Mouse (Mus musculus) CH12.LX (cell line): ENCODE results near the gene Gm45713. TPM values are rescaled to one million over a fixed set of nuclear protein-coding genes. Genes with fewer than 3 reads are reported as not detected.

Source experiments
- DNase-seq: peaks from one replicate; pipeline ENCODE4 v3.0.0-alpha.2; 2013; ENCODE audit errors: extremely low read depth
- H3K27ac ChIP-seq: 2 replicates; pipeline ENCODE4 v1.5.1; 2012; ENCODE audit warnings: low read depth, mild to moderate bottlenecking, control low read depth, moderate library complexity; ENCODE audit not compliant: insufficient read depth
- H3K27me3 ChIP-seq: replicated peaks from 2 replicates; pipeline ENCODE3; 2012; ENCODE audit warnings: inconsistent platforms
- H3K36me3 ChIP-seq, 2 experiments: replicated peaks in 1 of 2; 2 replicates each; pipeline versions ENCODE3 to v1.6.1; 2012; ENCODE audit warnings: inconsistent platforms in 1 of 2, low read length in 1 of 2, mild to moderate bottlenecking in 1 of 2, mixed read lengths in 1 of 2, moderate library complexity in 1 of 2; ENCODE audit not compliant: control insufficient read depth in 1 of 2, insufficient read depth in 1 of 2
- H3K4me1 ChIP-seq, 2 experiments: 2 replicates each; pipeline ENCODE4 v1.6.1; 2012; ENCODE audit warnings: inconsistent platforms in 1 of 2, moderate library complexity in 1 of 2; ENCODE audit not compliant: insufficient read depth in 2 of 2, control insufficient read depth in 1 of 2
- H3K4me2 ChIP-seq: 2 replicates; pipeline ENCODE4 v1.6.1; 2012; ENCODE audit warnings: low read depth, mild to moderate bottlenecking, control low read depth; ENCODE audit not compliant: poor library complexity, insufficient read depth, severe bottlenecking
- H3K4me3 ChIP-seq, 3 experiments: fragments of 150-350 bp in 1 of 3; sonication (generic) in 1 of 3; replicated peaks in 1 of 3; 2 replicates each; pipeline versions ENCODE3 to v1.5.1; 2011 to 2012; ENCODE audit warnings: low read depth in 2 of 3, low read length in 2 of 3, mild to moderate bottlenecking in 2 of 3, moderate library complexity in 2 of 3, control low read depth in 1 of 3, improper control_type of control experiment in 1 of 3, inconsistent platforms in 1 of 3, mixed read lengths in 1 of 3; ENCODE audit not compliant: poor library complexity in 1 of 3
- H3K79me2 ChIP-seq: replicated peaks from 2 replicates; pipeline ENCODE4 v1.6.1; 2012; ENCODE audit warnings: mild to moderate bottlenecking, moderate library complexity; ENCODE audit not compliant: control insufficient read depth, poor library complexity, insufficient read depth, severe bottlenecking; ENCODE audit errors: extremely low read depth
- H3K9ac ChIP-seq: 2 replicates; pipeline ENCODE4 v1.6.1; 2012; ENCODE audit warnings: low read depth, mild to moderate bottlenecking, control low read depth, moderate library complexity; ENCODE audit not compliant: insufficient read depth
- H3K9me3 ChIP-seq: replicated peaks from 2 replicates; pipeline ENCODE3; 2012; ENCODE audit warnings: low read length, inconsistent platforms, mixed read lengths
- ELF1 ChIP-seq: IDR thresholded peaks from 2 replicates; pipeline ENCODE4 v1.6.1; 2014; ENCODE audit warnings: low read depth, mild to moderate bottlenecking, inconsistent platforms, low read length, improper control_type of control experiment
- IRF4 ChIP-seq: IDR thresholded peaks from 2 replicates; pipeline ENCODE4 v1.6.1; 2014; ENCODE audit warnings: low read depth, mild to moderate bottlenecking, inconsistent platforms, low read length, improper control_type of control experiment
- KAT2A ChIP-seq: IDR thresholded peaks from 2 replicates; pipeline ENCODE4 v1.6.1; 2012; ENCODE audit warnings: low read length, improper control_type of control experiment, inconsistent platforms; ENCODE audit not compliant: insufficient replicate concordance
- MAFK ChIP-seq: IDR thresholded peaks from 2 replicates; pipeline ENCODE4 v1.6.1; 2011; ENCODE audit warnings: low read length, improper control_type of control experiment; ENCODE audit not compliant: insufficient replicate concordance
- MEF2A ChIP-seq: IDR thresholded peaks from 2 replicates; pipeline ENCODE4 v1.6.1; 2014; ENCODE audit warnings: low read depth, mild to moderate bottlenecking, inconsistent platforms, low read length, improper control_type of control experiment, borderline replicate concordance
- MYC ChIP-seq: IDR thresholded peaks from 2 replicates; pipeline ENCODE4 v1.6.1; 2011; ENCODE audit warnings: low read depth, mild to moderate bottlenecking, improper control_type of control experiment, low read length
- NRF1 ChIP-seq: IDR thresholded peaks from 2 replicates; pipeline ENCODE4 v1.6.1; 2014; ENCODE audit warnings: low read depth, mild to moderate bottlenecking, inconsistent platforms, low read length, improper control_type of control experiment, moderate library complexity
- POLR2A ChIP-seq: IDR thresholded peaks from 2 replicates; pipeline ENCODE4 v1.6.1; 2011; ENCODE audit warnings: low read depth, mild to moderate bottlenecking, improper control_type of control experiment, low read length
- POLR2AphosphoS2 ChIP-seq: IDR thresholded peaks from 2 replicates; pipeline ENCODE4 v1.6.1; 2011; ENCODE audit warnings: low read depth, low read length, improper control_type of control experiment
- RCOR1 ChIP-seq: conservative IDR thresholded peaks from 2 replicates; pipeline ENCODE4 v1.6.1; 2012; ENCODE audit warnings: low read depth, mild to moderate bottlenecking, inconsistent platforms, low read length, improper control_type of control experiment
- SIN3A ChIP-seq: IDR thresholded peaks from 2 replicates; pipeline ENCODE4 v1.6.1; 2012; ENCODE audit warnings: low read length, improper control_type of control experiment, inconsistent platforms
- SMC3 ChIP-seq: IDR thresholded peaks from 2 replicates; pipeline ENCODE4 v1.6.1; 2011; ENCODE audit warnings: low read depth, low read length, improper control_type of control experiment
- TCF12 ChIP-seq: IDR thresholded peaks from 2 replicates; pipeline ENCODE4 v1.6.1; 2014; ENCODE audit warnings: low read depth, mild to moderate bottlenecking, inconsistent platforms, low read length, improper control_type of control experiment
- USF1 ChIP-seq: IDR thresholded peaks from 2 replicates; pipeline ENCODE4 v1.6.1; 2014; ENCODE audit warnings: low read depth, mild to moderate bottlenecking, inconsistent platforms, low read length, improper control_type of control experiment
- ZMIZ1 ChIP-seq: IDR thresholded peaks from 2 replicates; pipeline ENCODE4 v1.6.1; 2012; ENCODE audit warnings: low read depth, mild to moderate bottlenecking, inconsistent platforms, low read length, improper control_type of control experiment
- ZNF384 ChIP-seq: IDR thresholded peaks from 2 replicates; pipeline ENCODE4 v1.6.1; 2012; ENCODE audit warnings: low read depth, low read length, improper control_type of control experiment, inconsistent platforms
- dilution Hi-C: fragments of 300-500 bp; cut with MboI; formaldehyde crosslinking; loops from 2 replicates; pipeline ENCODE4 v1.14.3; 2020; ENCODE audit warnings: low sequenced_read_pairs; ENCODE audit not compliant: extremely low pct_unique_long_range_greater_than_20kb, extremely low pct_ligation_motif_present
- in situ Hi-C: fragments of 300-500 bp; cut with MboI; formaldehyde crosslinking; loops from 3 replicates; pipeline ENCODE4 v1.14.3; 2019; ENCODE audit warnings: low sequenced_read_pairs, low pct_ligation_motif_present, low pct_unique_long_range_greater_than_20kb, mixed read lengths
- polyA plus RNA-seq: library from polyadenylated mRNA; unstranded; fragments of >175 nt; gene quantifications from 2 replicates; pipeline ENCODE4 v1.2.1, GENCODE M21; 2012; ENCODE audit warnings: low read depth; ENCODE audit not compliant: insufficient read length
- total RNA-seq, 2 experiments: library from RNA; depleted of rRNA; stranded (reverse); fragments of 300-350 nt in 1 of 2; fragments of >200 nt in 1 of 2; gene quantifications; 2 replicates each; pipeline ENCODE4 v1.2.3; 2012 to 2014

Gm45713 gene
- total and polyA plus RNA-seq, 3 experiments = 2.2 TPM; not detected in 2

DNA sequence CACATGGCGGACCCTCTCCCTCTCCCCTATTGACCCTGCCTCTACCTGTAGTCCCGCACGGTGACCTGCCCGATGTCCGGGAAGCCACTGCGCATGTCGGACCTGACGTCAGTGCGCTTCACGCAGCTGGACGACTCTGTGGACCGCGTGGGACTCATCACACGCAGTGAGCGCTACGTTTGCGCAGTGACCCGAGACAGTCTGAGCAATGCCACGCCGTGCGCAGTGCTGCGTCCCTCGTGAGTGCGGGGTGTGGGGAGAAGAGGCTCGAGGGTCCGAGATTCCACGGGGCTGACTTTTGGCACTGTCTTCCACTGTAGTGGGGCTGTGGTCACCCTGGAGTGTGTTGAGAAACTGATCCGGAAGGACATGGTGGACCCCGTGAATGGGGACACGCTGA, 59.5 kb downstream of the Gm45713 start:
- dilution Hi-C loops (no loop called here), in situ Hi-C loops (no loop called here)
- Histone ChIP-seq H3K79me2 (peaks cover 9% of the 10 kb centered on the region; the same call in 1 of the 2 replicates), H3K36me3 (peaks cover 47 to 58% of the 10 kb centered on the region in 2 experiments), H3K27me3 (no peaks in the 10 kb centered on the region), H3K27ac (no peak overlapping the region; the same call in 1 of the 2 replicates), H3K9me3 (no peaks in the 10 kb centered on the region), H3K4me3 (no peak overlapping the region), H3K9ac (no peak overlapping the region), H3K4me2 (no peak overlapping the region), H3K4me1 (peaks cover 4 to 8% of the 10 kb centered on the region in 2 experiments; a peak in 1 of 4 replicates)
- no peak for DNase-seq
- TF ChIP-seq ZMIZ1 = no peak
- no peak for TF ChIP-seq SIN3A
- TF ChIP-seq ELF1 = no peak
- TF ChIP-seq MAFK = no peak
- TF ChIP-seq USF1 = no peak
- TF ChIP-seq ZNF384 = no peak
- no peak for TF ChIP-seq KAT2A
- no peak for TF ChIP-seq IRF4
- no peak for TF ChIP-seq NRF1
- TF ChIP-seq MYC = no peak
- no peak for TF ChIP-seq POLR2A
- TF ChIP-seq RCOR1 = no peak
- TF ChIP-seq POLR2AphosphoS2 = no peak
- TF ChIP-seq SMC3 = no peak
- TF ChIP-seq TCF12 = no peak
- TF ChIP-seq MEF2A = no peak

Other genes starting within 250 kb of the Gm45713 start
Only the 20 nearest of the 33 such genes appear.
- gene Scaf1, start 119.9 kb downstream of the Gm45713 start, total RNA-seq (2012; rRNA removed) = 15.5 and 18.2 TPM in 2 replicates
- 5.4 and 6.1 TPM in 2 replicates for gene Scaf1, start 119.9 kb downstream of the Gm45713 start, total RNA-seq (2014; rRNA removed)
- gene Scaf1, start 119.9 kb downstream of the Gm45713 start, polyA plus RNA-seq = 38.9 and 41.9 TPM in 2 replicates
- gene Rras, start 118.3 kb downstream of the Gm45713 start, total RNA-seq (2012; rRNA removed) = 5.0 and 10.6 TPM in 2 replicates
- 6.6 and 7.2 TPM in 2 replicates for gene Rras, start 118.3 kb downstream of the Gm45713 start, total RNA-seq (2014; rRNA removed)
- gene Rras, start 118.3 kb downstream of the Gm45713 start, polyA plus RNA-seq = 18.5 and 19.8 TPM in 2 replicates
- gene Prr12, start 83.3 kb downstream of the Gm45713 start, total RNA-seq (2012; rRNA removed) = 5.7 and 6.5 TPM in 2 replicates
- gene Prr12, start 83.3 kb downstream of the Gm45713 start, total RNA-seq (2014; rRNA removed) = 1.1 and 1.2 TPM in 2 replicates
- 18.0 and 20.5 TPM in 2 replicates for gene Prr12, start 83.3 kb downstream of the Gm45713 start, polyA plus RNA-seq
- gene Nosip, start 73.8 kb downstream of the Gm45713 start, total RNA-seq (2012; rRNA removed) = 73.2 and 86.8 TPM in 2 replicates
- gene Nosip, start 73.8 kb downstream of the Gm45713 start, total RNA-seq (2014; rRNA removed) = 79.3 and 81.4 TPM in 2 replicates
- 72.4 and 83.9 TPM in 2 replicates for gene Nosip, start 73.8 kb downstream of the Gm45713 start, polyA plus RNA-seq
- gene Prrg2, start 73.6 kb downstream of the Gm45713 start, total RNA-seq (2012; rRNA removed) = 7.1 and 7.6 TPM in 2 replicates
- gene Prrg2, start 73.6 kb downstream of the Gm45713 start, total RNA-seq (2014; rRNA removed) = 6.1 and 6.7 TPM in 2 replicates
- 7.2 and 7.7 TPM in 2 replicates for gene Prrg2, start 73.6 kb downstream of the Gm45713 start, polyA plus RNA-seq
- gene Rcn3, start 44.0 kb downstream of the Gm45713 start, total RNA-seq (2012; rRNA removed) = 0.38 and 0.42 TPM in 2 replicates
- not detected in 2 replicates for gene Rcn3, start 44.0 kb downstream of the Gm45713 start, total RNA-seq (2014; rRNA removed)
- not detected in 2 replicates for gene Rcn3, start 44.0 kb downstream of the Gm45713 start, polyA plus RNA-seq
- gene Fcgrt, start 32.4 kb downstream of the Gm45713 start, total RNA-seq (2012; rRNA removed) = 0.13 and 0.17 TPM in 2 replicates
- gene Fcgrt, start 32.4 kb downstream of the Gm45713 start, total RNA-seq (2014; rRNA removed) = not detected in 2 replicates
- 0.15 and 0.16 TPM in 2 replicates for gene Fcgrt, start 32.4 kb downstream of the Gm45713 start, polyA plus RNA-seq
- 1,839 and 2,104 TPM in 2 replicates for gene Rps11, start 11.8 kb downstream of the Gm45713 start, total RNA-seq (2012; rRNA removed)
- 898 and 923 TPM in 2 replicates for gene Rps11, start 11.8 kb downstream of the Gm45713 start, total RNA-seq (2014; rRNA removed)
- gene Rps11, start 11.8 kb downstream of the Gm45713 start, polyA plus RNA-seq = 1,465 and 1,699 TPM in 2 replicates
- 5,043 and 5,211 TPM in 2 replicates for gene Rpl13a, start 7.5 kb downstream of the Gm45713 start, total RNA-seq (2012; rRNA removed)
- gene Rpl13a, start 7.5 kb downstream of the Gm45713 start, total RNA-seq (2014; rRNA removed) = 2,822 and 2,851 TPM in 2 replicates
- gene Rpl13a, start 7.5 kb downstream of the Gm45713 start, polyA plus RNA-seq = 4,154 and 5,174 TPM in 2 replicates
- gene Flt3l, start 201 bp upstream of the Gm45713 start, total RNA-seq (2012; rRNA removed) = 4.0 and 4.9 TPM in 2 replicates
- 4.3 and 4.6 TPM in 2 replicates for gene Flt3l, start 201 bp upstream of the Gm45713 start, total RNA-seq (2014; rRNA removed)
- 11.4 and 14.9 TPM in 2 replicates for gene Flt3l, start 201 bp upstream of the Gm45713 start, polyA plus RNA-seq
- 69.3 and 74.1 TPM in 2 replicates for gene Pih1d1, start 18.1 kb upstream of the Gm45713 start, total RNA-seq (2012; rRNA removed)
- 37.2 and 37.4 TPM in 2 replicates for gene Pih1d1, start 18.1 kb upstream of the Gm45713 start, total RNA-seq (2014; rRNA removed)
- gene Pih1d1, start 18.1 kb upstream of the Gm45713 start, polyA plus RNA-seq = 44.6 and 50.3 TPM in 2 replicates
- 41.6 and 45.1 TPM in 2 replicates for gene Aldh16a1, start 18.4 kb upstream of the Gm45713 start, total RNA-seq (2012; rRNA removed)
- 26.9 and 27.8 TPM in 2 replicates for gene Aldh16a1, start 18.4 kb upstream of the Gm45713 start, total RNA-seq (2014; rRNA removed)
- 49.8 and 53.5 TPM in 2 replicates for gene Aldh16a1, start 18.4 kb upstream of the Gm45713 start, polyA plus RNA-seq
- not detected in 2 replicates for gene Slc17a7, start 27.7 kb upstream of the Gm45713 start, total RNA-seq (2012; rRNA removed)
- gene Slc17a7, start 27.7 kb upstream of the Gm45713 start, total RNA-seq (2014; rRNA removed) = not detected in 2 replicates
- gene Slc17a7, start 27.7 kb upstream of the Gm45713 start, polyA plus RNA-seq = 0.11 TPM in 1 of 2 replicates, not detected in the other
- not detected in 2 replicates for gene Gfy, start 43.3 kb upstream of the Gm45713 start, total RNA-seq (2012; rRNA removed)
- gene Gfy, start 43.3 kb upstream of the Gm45713 start, total RNA-seq (2014; rRNA removed) = not detected in 2 replicates
- gene Gfy, start 43.3 kb upstream of the Gm45713 start, polyA plus RNA-seq = not detected in 2 replicates
- not detected in 2 replicates for gene Pth2, start 44.8 kb upstream of the Gm45713 start, total RNA-seq (2012; rRNA removed)
- not detected in 2 replicates for gene Pth2, start 44.8 kb upstream of the Gm45713 start, total RNA-seq (2014; rRNA removed)
- gene Pth2, start 44.8 kb upstream of the Gm45713 start, polyA plus RNA-seq = not detected in 2 replicates
- gene Ccdc155, start 68.7 kb upstream of the Gm45713 start, total RNA-seq (2012; rRNA removed) = 0.04 TPM in 1 of 2 replicates, not detected in the other
- not detected in 2 replicates for gene Ccdc155, start 68.7 kb upstream of the Gm45713 start, total RNA-seq (2014; rRNA removed)
- gene Ccdc155, start 68.7 kb upstream of the Gm45713 start, polyA plus RNA-seq = not detected in 2 replicates
- gene Dkkl1, start 75.9 kb upstream of the Gm45713 start, total RNA-seq (2012; rRNA removed) = 1.3 and 1.6 TPM in 2 replicates
- 0.22 and 0.24 TPM in 2 replicates for gene Dkkl1, start 75.9 kb upstream of the Gm45713 start, total RNA-seq (2014; rRNA removed)
- gene Dkkl1, start 75.9 kb upstream of the Gm45713 start, polyA plus RNA-seq = 0.44 and 0.60 TPM in 2 replicates
- gene Tead2, start 79.5 kb upstream of the Gm45713 start, total RNA-seq (2012; rRNA removed) = 0.38 and 0.71 TPM in 2 replicates
- 0.31 and 0.84 TPM in 2 replicates for gene Tead2, start 79.5 kb upstream of the Gm45713 start, total RNA-seq (2014; rRNA removed)
- gene Tead2, start 79.5 kb upstream of the Gm45713 start, polyA plus RNA-seq = 2.5 and 3.0 TPM in 2 replicates
- 71.3 and 91.1 TPM in 2 replicates for gene Cd37, start 102.9 kb upstream of the Gm45713 start, total RNA-seq (2012; rRNA removed)
- 69.3 and 73.8 TPM in 2 replicates for gene Cd37, start 102.9 kb upstream of the Gm45713 start, total RNA-seq (2014; rRNA removed)
- gene Cd37, start 102.9 kb upstream of the Gm45713 start, polyA plus RNA-seq = 397 and 437 TPM in 2 replicates
- 0.08 TPM in 1 of 2 replicates, not detected in the other for gene Slc6a16, start 104.9 kb upstream of the Gm45713 start, total RNA-seq (2012; rRNA removed)
- gene Slc6a16, start 104.9 kb upstream of the Gm45713 start, total RNA-seq (2014; rRNA removed) = 0.13 TPM in 1 of 2 replicates, not detected in the other
- 0.37 and 0.49 TPM in 2 replicates for gene Slc6a16, start 104.9 kb upstream of the Gm45713 start, polyA plus RNA-seq